Mouse (Mus musculus) spleen, adult 2 months (tissue): ENCODE measurements around the gene Svep1.

ENCODE experiments used
- CTCF ChIP-seq: fragments of 200-500 bp; IDR thresholded peaks from 2 replicates; pipeline ENCODE4 v1.5.1; 2011; ENCODE audit warnings: mild to moderate bottlenecking, inconsistent platforms; ENCODE audit not compliant: insufficient read depth, insufficient read length, insufficient replicate concordance; ENCODE audit errors: extremely low read depth
- POLR2A ChIP-seq: fragments of 200-500 bp; IDR thresholded peaks from 2 replicates; pipeline ENCODE4 v1.6.1; 2011; ENCODE audit warnings: low read depth, low read length, inconsistent platforms

- TF ChIP-seq CTCF (no peak), POLR2A (no peak)
Measured at GRCm38 (mm10) chr4:58054441-58054840, 152.2 kb downstream of the Svep1 start.
